Mouse (Mus musculus) cerebellum, adult 18-20 months (tissue): ENCODE data around the gene Gm45808.

ENCODE experiments used
- DNase-seq, 2 experiments: peaks; one replicate each; pipeline ENCODE4 v3.0.0; 2021

The Gm45808 gene

GRCm38 (mm10) chr7:45447325-45447990 is 39.2 kb downstream of the Gm45808 start:
- DNase-seq = no peak

- DNase-seq = no peak
Measured at GRCm38 (mm10) chr7:45446589-45446988, 40.0 kb downstream of the Gm45808 start.

GRCm38 (mm10) chr7:45443526-45444420 is 42.8 kb downstream of the Gm45808 start:
- no peak for DNase-seq

GRCm38 (mm10) chr7:45437521-45438276 is 48.9 kb downstream of the Gm45808 start, which contains the start of gene Ruvbl2:
Gene Ruvbl2, minus strand, starts transcription at chr7:45438096.
- peak; percentile 36 to 46 for DNase-seq

- DNase-seq = no peak
Measured at GRCm38 (mm10) chr7:45437046-45437445, 49.6 kb downstream of the Gm45808 start.

GRCm38 (mm10) chr7:45436444-45436843 is 50.2 kb downstream of the Gm45808 start:
- no peak for DNase-seq

- no peak for DNase-seq
Measured at GRCm38 (mm10) chr7:45435038-45435437, 51.6 kb downstream of the Gm45808 start.

- DNase-seq = peak; percentile 100
Measured at GRCm38 (mm10) chr7:45434203-45435015, 52.2 kb downstream of the Gm45808 start, which contains the start of gene Gys1. Gene Gys1, plus strand, starts transcription at chr7:45434844.

- DNase-seq = no peak
Measured at GRCm38 (mm10) chr7:45433835-45434202, 52.8 kb downstream of the Gm45808 start.

GRCm38 (mm10) chr7:45426556-45426955 is 60.1 kb downstream of the Gm45808 start:
- no peak for DNase-seq

- DNase-seq = no peak
Measured at GRCm38 (mm10) chr7:45421194-45421593, 65.4 kb downstream of the Gm45808 start.

GRCm38 (mm10) chr7:45420615-45420919 is 66.0 kb downstream of the Gm45808 start, which contains the start of gene Lhb:
Gene Lhb, plus strand, starts transcription at chr7:45420820.
- DNase-seq = no peak

GRCm38 (mm10) chr7:45419859-45420614 is 66.6 kb downstream of the Gm45808 start:
- no peak for DNase-seq

- no peak for DNase-seq
Measured at GRCm38 (mm10) chr7:45417962-45418492, 68.6 kb downstream of the Gm45808 start.
